Mouse (Mus musculus) CH12.LX (cell line): Measurements from ENCODE around the gene Pvr. TPM values are rescaled to one million over a fixed set of nuclear protein-coding genes. Genes with fewer than 3 reads are reported as not detected.

ENCODE experiments used
- DNase-seq: peaks from one replicate; pipeline ENCODE4 v3.0.0-alpha.2; 2013; ENCODE audit errors: extremely low read depth
- H3K27ac ChIP-seq: 2 replicates; pipeline ENCODE4 v1.5.1; 2012; ENCODE audit warnings: low read depth, mild to moderate bottlenecking, control low read depth, moderate library complexity; ENCODE audit not compliant: insufficient read depth
- H3K27me3 ChIP-seq: replicated peaks from 2 replicates; pipeline ENCODE3; 2012; ENCODE audit warnings: inconsistent platforms
- H3K36me3 ChIP-seq, 2 experiments: replicated peaks in 1 of 2; 2 replicates each; pipeline versions ENCODE3 to v1.6.1; 2012; ENCODE audit warnings: inconsistent platforms in 1 of 2, low read length in 1 of 2, mild to moderate bottlenecking in 1 of 2, mixed read lengths in 1 of 2, moderate library complexity in 1 of 2; ENCODE audit not compliant: control insufficient read depth in 1 of 2, insufficient read depth in 1 of 2
- H3K4me1 ChIP-seq, 2 experiments: 2 replicates each; pipeline ENCODE4 v1.6.1; 2012; ENCODE audit warnings: inconsistent platforms in 1 of 2, moderate library complexity in 1 of 2; ENCODE audit not compliant: insufficient read depth in 2 of 2, control insufficient read depth in 1 of 2
- H3K4me2 ChIP-seq: 2 replicates; pipeline ENCODE4 v1.6.1; 2012; ENCODE audit warnings: low read depth, mild to moderate bottlenecking, control low read depth; ENCODE audit not compliant: poor library complexity, insufficient read depth, severe bottlenecking
- H3K4me3 ChIP-seq, 3 experiments: fragments of 150-350 bp in 1 of 3; sonication (generic) in 1 of 3; replicated peaks in 1 of 3; 2 replicates each; pipeline versions ENCODE3 to v1.5.1; 2011 to 2012; ENCODE audit warnings: low read depth in 2 of 3, low read length in 2 of 3, mild to moderate bottlenecking in 2 of 3, moderate library complexity in 2 of 3, control low read depth in 1 of 3, improper control_type of control experiment in 1 of 3, inconsistent platforms in 1 of 3, mixed read lengths in 1 of 3; ENCODE audit not compliant: poor library complexity in 1 of 3
- H3K79me2 ChIP-seq: replicated peaks from 2 replicates; pipeline ENCODE4 v1.6.1; 2012; ENCODE audit warnings: mild to moderate bottlenecking, moderate library complexity; ENCODE audit not compliant: control insufficient read depth, poor library complexity, insufficient read depth, severe bottlenecking; ENCODE audit errors: extremely low read depth
- H3K9ac ChIP-seq: 2 replicates; pipeline ENCODE4 v1.6.1; 2012; ENCODE audit warnings: low read depth, mild to moderate bottlenecking, control low read depth, moderate library complexity; ENCODE audit not compliant: insufficient read depth
- H3K9me3 ChIP-seq: replicated peaks from 2 replicates; pipeline ENCODE3; 2012; ENCODE audit warnings: low read length, inconsistent platforms, mixed read lengths
- BHLHE40 ChIP-seq: IDR thresholded peaks from 2 replicates; pipeline ENCODE4 v1.6.1; 2011; ENCODE audit warnings: mild to moderate bottlenecking, low read depth, low read length, improper control_type of control experiment
- CHD2 ChIP-seq: IDR thresholded peaks from 2 replicates; pipeline ENCODE4 v1.6.1; 2011; ENCODE audit warnings: low read length, improper control_type of control experiment
- CTCF ChIP-seq, 2 experiments: IDR thresholded peaks in 1 of 2; conservative IDR thresholded peaks in 1 of 2; 2 replicates each; pipeline ENCODE4 v1.5.1; 2011 to 2012; ENCODE audit warnings: low read depth in 2 of 2, low read length in 2 of 2, improper control_type of control experiment in 1 of 2, inconsistent platforms in 1 of 2, mild to moderate bottlenecking in 1 of 2, moderate library complexity in 1 of 2
- ELF1 ChIP-seq: IDR thresholded peaks from 2 replicates; pipeline ENCODE4 v1.6.1; 2014; ENCODE audit warnings: low read depth, mild to moderate bottlenecking, inconsistent platforms, low read length, improper control_type of control experiment
- ETS1 ChIP-seq: conservative IDR thresholded peaks from 2 replicates; pipeline ENCODE4 v1.6.1; 2012; ENCODE audit warnings: low read depth, mild to moderate bottlenecking, inconsistent platforms, low read length, improper control_type of control experiment, moderate library complexity
- HCFC1 ChIP-seq: IDR thresholded peaks from 2 replicates; pipeline ENCODE4 v1.6.1; 2012; ENCODE audit warnings: low read depth, mild to moderate bottlenecking, inconsistent platforms, low read length, improper control_type of control experiment
- MEF2A ChIP-seq: IDR thresholded peaks from 2 replicates; pipeline ENCODE4 v1.6.1; 2014; ENCODE audit warnings: low read depth, mild to moderate bottlenecking, inconsistent platforms, low read length, improper control_type of control experiment, borderline replicate concordance
- NRF1 ChIP-seq: IDR thresholded peaks from 2 replicates; pipeline ENCODE4 v1.6.1; 2014; ENCODE audit warnings: low read depth, mild to moderate bottlenecking, inconsistent platforms, low read length, improper control_type of control experiment, moderate library complexity
- POLR2A ChIP-seq: IDR thresholded peaks from 2 replicates; pipeline ENCODE4 v1.6.1; 2011; ENCODE audit warnings: low read depth, mild to moderate bottlenecking, improper control_type of control experiment, low read length
- POLR2AphosphoS2 ChIP-seq: IDR thresholded peaks from 2 replicates; pipeline ENCODE4 v1.6.1; 2011; ENCODE audit warnings: low read depth, low read length, improper control_type of control experiment
- RAD21 ChIP-seq: IDR thresholded peaks from 2 replicates; pipeline ENCODE4 v1.6.1; 2011; ENCODE audit warnings: low read depth, mild to moderate bottlenecking, low read length, improper control_type of control experiment, moderate library complexity
- RCOR1 ChIP-seq: conservative IDR thresholded peaks from 2 replicates; pipeline ENCODE4 v1.6.1; 2012; ENCODE audit warnings: low read depth, mild to moderate bottlenecking, inconsistent platforms, low read length, improper control_type of control experiment
- SMC3 ChIP-seq: IDR thresholded peaks from 2 replicates; pipeline ENCODE4 v1.6.1; 2011; ENCODE audit warnings: low read depth, low read length, improper control_type of control experiment
- USF1 ChIP-seq: IDR thresholded peaks from 2 replicates; pipeline ENCODE4 v1.6.1; 2014; ENCODE audit warnings: low read depth, mild to moderate bottlenecking, inconsistent platforms, low read length, improper control_type of control experiment
- ZC3H11A ChIP-seq: IDR thresholded peaks from 2 replicates; pipeline ENCODE4 v1.6.1; 2012; ENCODE audit warnings: low read depth, mild to moderate bottlenecking, inconsistent platforms, low read length, improper control_type of control experiment
- dilution Hi-C: fragments of 300-500 bp; cut with MboI; formaldehyde crosslinking; loops from 2 replicates; pipeline ENCODE4 v1.14.3; 2020; ENCODE audit warnings: low sequenced_read_pairs; ENCODE audit not compliant: extremely low pct_unique_long_range_greater_than_20kb, extremely low pct_ligation_motif_present
- in situ Hi-C: fragments of 300-500 bp; cut with MboI; formaldehyde crosslinking; loops from 3 replicates; pipeline ENCODE4 v1.14.3; 2019; ENCODE audit warnings: low sequenced_read_pairs, low pct_ligation_motif_present, low pct_unique_long_range_greater_than_20kb, mixed read lengths
- polyA plus RNA-seq: library from polyadenylated mRNA; unstranded; fragments of >175 nt; gene quantifications from 2 replicates; pipeline ENCODE4 v1.2.1, GENCODE M21; 2012; ENCODE audit warnings: low read depth; ENCODE audit not compliant: insufficient read length
- total RNA-seq, 2 experiments: library from RNA; depleted of rRNA; stranded (reverse); fragments of 300-350 nt in 1 of 2; fragments of >200 nt in 1 of 2; gene quantifications; 2 replicates each; pipeline ENCODE4 v1.2.3; 2012 to 2014

Pvr gene
- total and polyA plus RNA-seq, 3 experiments = 12.7 to 15.0 (median 13.2) TPM

DNA sequence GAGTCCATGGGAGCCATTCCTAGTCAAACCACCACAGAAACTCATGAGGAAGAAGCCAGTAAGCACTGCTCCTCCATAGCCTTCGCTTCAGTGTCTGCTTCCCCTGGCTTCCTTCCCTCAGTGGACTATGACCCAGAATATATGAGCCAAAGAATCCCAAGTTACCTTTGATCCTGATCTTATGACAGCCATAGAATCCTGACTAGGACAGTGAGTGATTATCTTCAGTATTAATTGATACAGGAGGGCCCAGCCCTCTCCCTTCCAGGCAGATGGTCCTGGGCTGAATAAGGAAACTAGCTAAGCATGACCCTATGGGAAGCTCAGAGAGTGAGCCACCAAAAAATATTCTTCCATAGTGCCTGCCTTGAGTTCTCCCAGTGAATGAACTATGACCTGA, 41.5 kb upstream of the Pvr start:
- no peak for DNase-seq
- Histone ChIP-seq H3K4me3 (no peak overlapping the region), H3K9ac (no peak overlapping the region), H3K36me3 (peaks cover 0 to 2% of the 10 kb centered on the region in 2 experiments), H3K9me3 (peaks cover 3% of the 10 kb centered on the region), H3K4me1 (peaks cover 0 to 7% of the 10 kb centered on the region in 2 experiments; a peak in 1 of 4 replicates), H3K4me2 (no peak overlapping the region), H3K27ac (no peak overlapping the region), H3K27me3 (peaks cover 34% of the 10 kb centered on the region), H3K79me2 (no peaks in the 10 kb centered on the region)
- TF ChIP-seq CTCF (conservative IDR thresholded peaks at IDR 0.05 in 1 of 2, IDR thresholded peaks at IDR 0.05 in 1 of 2; ENCODE audit: low read depth in 2 of 2, low read length in 2 of 2) (no peak), HCFC1 (no peak), RAD21 (no peak), RCOR1 (no peak), MEF2A (no peak), USF1 (no peak), ELF1 (no peak), CHD2 (no peak), NRF1 (no peak), POLR2A (no peak), ETS1 (no peak), ZC3H11A (no peak)
- dilution Hi-C loops = no loop called here
- in situ Hi-C loops = no loop called here

DNA sequence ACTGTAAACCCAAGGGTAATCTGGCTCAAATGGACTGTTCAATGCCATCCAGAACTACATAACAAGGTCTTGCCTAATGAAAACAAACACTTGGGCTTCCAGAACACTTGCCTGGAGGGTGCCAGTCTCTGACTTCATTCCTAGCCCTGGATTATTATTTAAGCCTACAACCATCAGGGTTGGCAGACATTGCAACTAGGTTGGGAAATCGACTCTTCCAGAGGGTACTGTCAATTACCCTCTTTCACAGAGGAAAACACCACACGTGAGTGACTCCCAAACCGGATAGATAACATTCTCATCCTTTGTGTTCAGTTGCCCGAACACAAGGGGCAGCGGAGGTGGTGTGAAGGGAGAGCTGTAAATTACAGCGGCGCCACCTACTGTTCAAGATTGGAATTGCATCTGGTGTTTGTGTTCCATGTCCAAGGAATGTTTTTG, 35.4 kb upstream of the Pvr start:
- peak; percentile 88 for TF ChIP-seq RAD21
- no peak for TF ChIP-seq POLR2AphosphoS2
- peak; percentile 83 for TF ChIP-seq BHLHE40
- TF ChIP-seq SMC3 = peak; percentile 80
- peak; percentile 73 to 97 for TF ChIP-seq CTCF (conservative IDR thresholded peaks at IDR 0.05 in 1 of 2, IDR thresholded peaks at IDR 0.05 in 1 of 2; ENCODE audit: low read depth in 2 of 2, low read length in 2 of 2)
- Histone ChIP-seq H3K4me2 (0 out of 2 replicates have a peak overlapping the region, but pooled peaks have one; percentile 42), H3K4me1 (peaks cover 0 to 12% of the 10 kb centered on the region in 2 experiments; a peak in 1 of 4 replicates), H3K79me2 (no peaks in the 10 kb centered on the region), H3K36me3 (no peaks in the 10 kb centered on the region), H3K4me3 (no peak overlapping the region), H3K27ac (no peak overlapping the region), H3K27me3 (peaks cover 4% of the 10 kb centered on the region), H3K9me3 (no peaks in the 10 kb centered on the region), H3K9ac (no peak overlapping the region)
- dilution Hi-C loops (no loop called here), in situ Hi-C loops (loop anchor here (5.0 kb wide), 1 partner anchor 44 kb away; no protein-coding TSS in a partner anchor)
- peak; percentile 83 for DNase-seq
